Comparison of ENCODE assay signal across 14 mouse cellular contexts in genomic region chr2:170003666-170004065, GRCm38 (mm10).
A peak's percentile ranks its signal among the peaks of the same experiment; 100 is the strongest.
DNase-seq lines count a peak whose midpoint lies in the region; ATAC-seq and TF ChIP-seq lines count a peak whose summit lies in the region.
"Had no signal": no experiment of that assay in that cellular context is flagged by ENCODE, and none has a peak within 500 bp of the region (broad histone marks: within the 10 kb centered on the region; RNA-seq: fewer than 3 reads in every experiment).

No protein-coding gene starts in this region.

- no peak overlapping the region for H3K4me3 ChIP-seq in hindbrain, embryonic 15.5 days
- no peak overlapping the region for H3K4me3 ChIP-seq in hindbrain, embryonic 11.5 days (ENCODE audit: low read depth, low read length)
- no peak overlapping the region for H3K4me3 ChIP-seq in intestine, postnatal 0 days (ENCODE audit: low read depth, low read length)
- H3K4me3 ChIP-seq in neural tube, embryonic 15.5 days (replicated peaks), result no peak overlapping the region

- H3K4me1 ChIP-seq in hindbrain, embryonic 15.5 days (replicated peaks), result peaks cover 26% of the 10 kb centered on the region
- peaks cover 2% of the 10 kb centered on the region; the same call in 1 of the 2 replicates for H3K4me1 ChIP-seq in hindbrain, embryonic 11.5 days (replicated peaks; ENCODE audit: control insufficient read depth, insufficient read depth, low read length)
- peaks cover 4% of the 10 kb centered on the region; the same call in 1 of the 2 replicates for H3K4me1 ChIP-seq in intestine, postnatal 0 days (replicated peaks; ENCODE audit: control insufficient read depth, insufficient read depth, low read length)
- H3K4me1 ChIP-seq in neural tube, embryonic 15.5 days, result peaks cover 26% of the 10 kb centered on the region

- no peak overlapping the region for H3K4me2 ChIP-seq in hindbrain, embryonic 15.5 days
- H3K4me2 ChIP-seq in hindbrain, embryonic 11.5 days (replicated peaks; ENCODE audit: low read depth, low read length), result no peak overlapping the region
- H3K4me2 ChIP-seq in intestine, postnatal 0 days (replicated peaks; ENCODE audit: low read depth), result peak overlapping the region; percentile 57; the same call in 1 of the 2 replicates
- H3K4me2 ChIP-seq in neural tube, embryonic 15.5 days, result no peak overlapping the region

- no peak overlapping the region for H3K9ac ChIP-seq in hindbrain, embryonic 15.5 days
- H3K9ac ChIP-seq in hindbrain, embryonic 11.5 days (ENCODE audit: low read depth, low read length), result no peak overlapping the region
- H3K9ac ChIP-seq in intestine, postnatal 0 days (ENCODE audit: low read depth, low read length), result no peak overlapping the region
- no peak overlapping the region for H3K9ac ChIP-seq in neural tube, embryonic 15.5 days (replicated peaks)

- H3K27me3 ChIP-seq in hindbrain, embryonic 15.5 days, result no peaks in the 10 kb centered on the region
- H3K27me3 ChIP-seq in hindbrain, embryonic 11.5 days (ENCODE audit: control insufficient read depth, insufficient read depth, low read length), result no peaks in the 10 kb centered on the region
- no peaks in the 10 kb centered on the region for H3K27me3 ChIP-seq in intestine, postnatal 0 days (replicated peaks; ENCODE audit: control insufficient read depth, insufficient read depth, low read length)
- no peaks in the 10 kb centered on the region for H3K27me3 ChIP-seq in neural tube, embryonic 15.5 days (replicated peaks)

- H3K27ac ChIP-seq in hindbrain, embryonic 15.5 days (replicated peaks), result peak overlapping the region; percentile 27
- H3K27ac ChIP-seq in hindbrain, embryonic 11.5 days (ENCODE audit: low read depth, low read length), result no peak overlapping the region
- H3K27ac ChIP-seq in intestine, postnatal 0 days (ENCODE audit: low read depth, low read length), result no peak overlapping the region
- peak overlapping the region; percentile 48 for H3K27ac ChIP-seq in neural tube, embryonic 15.5 days (replicated peaks)

- TF ChIP-seq CTCF in intestine, postnatal 0 days (IDR thresholded peaks at IDR 0.05; ENCODE audit: low read depth), result no peak

- no peaks in the 10 kb centered on the region for H3K9me3 ChIP-seq in hindbrain, embryonic 15.5 days
- H3K9me3 ChIP-seq in hindbrain, embryonic 11.5 days (ENCODE audit: control insufficient read depth, low read length), result no peaks in the 10 kb centered on the region
- no peaks in the 10 kb centered on the region for H3K9me3 ChIP-seq in intestine, postnatal 0 days (ENCODE audit: control insufficient read depth)
- no peaks in the 10 kb centered on the region for H3K9me3 ChIP-seq in neural tube, embryonic 15.5 days (replicated peaks)

- whole genome bisulfite sequencing in hindbrain, embryonic 15.5 days, result 48% methylated on average over 8 of the region's 8 CpGs
- WGBS in hindbrain, embryonic 11.5 days, result 76% methylated on average over 8 of the region's 8 CpGs
- 57% methylated on average over 8 of the region's 8 CpGs for WGBS in intestine, postnatal 0 days
- 49% methylated on average over 8 of the region's 8 CpGs for WGBS in neural tube, embryonic 15.5 days

- DNase-seq in hindbrain, embryonic 11.5 days (ENCODE audit: low spot score), result no peak
- DNase-seq in brain, adult 2 months (ENCODE audit: low read depth, low spot score), result peak; percentile 26
- DNase-seq in adrenal gland, adult 2 months, result no peak
- DNase-seq in cerebellum, postnatal 36 days, result no peak
- DNase-seq: adrenal gland, adult 8-10 months; cerebellum, adult 2 months; gastrocnemius, postnatal 14 days; heart, postnatal 10 days; kidney, adult 11 months; kidney, postnatal 10 days; right cerebral cortex, postnatal 4 days had no signal

- no peak for ATAC-seq in hindbrain, embryonic 15.5 days (ENCODE audit: low FRiP score, low read depth)
- ATAC-seq in hindbrain, embryonic 11.5 days (ENCODE audit: low FRiP score), result no peak
- ATAC-seq in intestine, postnatal 0 days, result no peak
- ATAC-seq in neural tube, embryonic 15.5 days (ENCODE audit: low FRiP score), result no peak

- no peaks in the 10 kb centered on the region for H3K36me3 ChIP-seq in hindbrain, embryonic 15.5 days
- H3K36me3 ChIP-seq in hindbrain, embryonic 11.5 days (ENCODE audit: control insufficient read depth, insufficient read depth, low read length), result no peaks in the 10 kb centered on the region
- no peaks in the 10 kb centered on the region for H3K36me3 ChIP-seq in intestine, postnatal 0 days (ENCODE audit: control insufficient read depth, insufficient read depth)
- H3K36me3 ChIP-seq in neural tube, embryonic 15.5 days, result no peaks in the 10 kb centered on the region

Comparison
In these comparisons a context has a peak if more than half of its experiments do, and no peak if none do; other contexts are left out.
1. H3K27ac ChIP-seq: peak in hindbrain, embryonic 15.5 days (single experiment) and neural tube, embryonic 15.5 days (single experiment); none in hindbrain, embryonic 11.5 days (single experiment) and intestine, postnatal 0 days (single experiment).